ENCODE assay signal across 8 mouse cellular contexts in the genomic region with DNA sequence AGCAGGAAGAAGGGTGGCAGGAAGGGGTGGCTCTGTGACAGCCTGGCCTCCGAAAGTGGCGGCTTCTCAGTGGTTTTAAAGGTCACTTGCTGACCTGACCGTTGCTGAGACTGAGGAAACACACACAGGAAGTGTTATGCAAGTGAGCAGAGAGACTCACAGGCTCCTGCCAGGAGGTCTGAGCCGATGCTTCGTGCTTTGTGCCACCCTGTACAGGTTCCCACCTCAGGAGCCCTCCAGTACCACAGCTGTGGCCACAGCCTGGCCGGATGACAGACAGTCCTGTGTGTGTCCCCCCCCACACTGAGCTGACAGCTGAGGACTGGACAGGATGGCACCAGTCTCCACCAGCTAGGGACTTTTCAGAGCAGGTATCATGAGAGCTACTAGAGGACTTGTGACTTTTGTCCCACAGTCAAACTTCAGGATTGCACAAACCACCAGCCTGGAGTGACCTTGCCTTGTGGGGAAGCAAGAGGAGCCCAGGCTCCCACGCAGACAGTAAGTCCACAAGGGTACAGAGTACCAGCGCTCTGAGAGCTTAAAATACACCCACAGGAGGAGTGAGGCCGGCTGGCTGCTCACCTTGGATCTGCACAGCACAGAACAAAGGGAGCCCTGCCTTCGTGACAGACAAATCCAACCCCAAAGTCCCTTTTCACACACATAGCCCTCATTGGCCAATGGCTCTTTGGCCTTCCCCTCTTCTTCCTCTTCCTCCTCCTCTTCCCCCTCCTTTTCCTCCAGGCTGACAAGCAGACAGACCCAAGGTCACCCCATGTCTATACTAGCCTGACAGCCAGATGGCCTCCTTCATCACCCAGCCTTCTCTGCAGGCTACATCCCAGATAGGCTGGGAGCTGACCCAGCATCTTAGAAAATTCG.
DNase-seq lines count a peak whose midpoint lies in the region; ATAC-seq and TF ChIP-seq lines count a peak whose summit lies in the region.

No protein-coding gene starts in this region.

- TF ChIP-seq CTCF in kidney, postnatal 0 days (IDR thresholded peaks at IDR 0.05; ENCODE audit: low read depth) = no peak; the same call in 1 of the 2 replicates

- no peak overlapping the region for H3K9ac ChIP-seq in hindbrain, embryonic 12.5 days
- no peak overlapping the region for H3K9ac ChIP-seq in kidney, postnatal 0 days (ENCODE audit: low read depth, low read length)
- H3K9ac ChIP-seq in stomach, embryonic 15.5 days = no peak overlapping the region

- H3K4me1 ChIP-seq in hindbrain, embryonic 10.5 days (replicated peaks) = peaks cover 3% of the 10 kb centered on the region
- H3K4me1 ChIP-seq in hindbrain, embryonic 12.5 days = no peaks in the 10 kb centered on the region
- peaks cover 9% of the 10 kb centered on the region for H3K4me1 ChIP-seq in kidney, postnatal 0 days (replicated peaks; ENCODE audit: insufficient read depth, low read length)
- H3K4me1 ChIP-seq in stomach, embryonic 15.5 days = peaks cover 10% of the 10 kb centered on the region

- no peaks in the 10 kb centered on the region for H3K9me3 ChIP-seq in hindbrain, embryonic 10.5 days
- no peaks in the 10 kb centered on the region for H3K9me3 ChIP-seq in hindbrain, embryonic 12.5 days (replicated peaks)
- no peaks in the 10 kb centered on the region for H3K9me3 ChIP-seq in kidney, postnatal 0 days (replicated peaks; ENCODE audit: low read length)
- no peaks in the 10 kb centered on the region for H3K9me3 ChIP-seq in stomach, embryonic 15.5 days

- H3K27me3 ChIP-seq in hindbrain, embryonic 10.5 days (ENCODE audit: insufficient read depth, poor library complexity, severe bottlenecking) = no peaks in the 10 kb centered on the region
- no peaks in the 10 kb centered on the region for H3K27me3 ChIP-seq in hindbrain, embryonic 12.5 days
- no peaks in the 10 kb centered on the region for H3K27me3 ChIP-seq in kidney, postnatal 0 days (ENCODE audit: insufficient read depth, low read length)
- no peaks in the 10 kb centered on the region for H3K27me3 ChIP-seq in stomach, embryonic 15.5 days (replicated peaks)

- 61% methylated on average over 11 of the region's 11 CpGs for WGBS in hindbrain, embryonic 10.5 days
- 64% methylated on average over 11 of the region's 11 CpGs for WGBS in hindbrain, embryonic 12.5 days
- 34% methylated on average over 11 of the region's 11 CpGs for WGBS in kidney, postnatal 0 days
- WGBS in stomach, embryonic 15.5 days = 48% methylated on average over 11 of the region's 11 CpGs

- no peaks in the 10 kb centered on the region for H3K36me3 ChIP-seq in hindbrain, embryonic 10.5 days
- H3K36me3 ChIP-seq in hindbrain, embryonic 12.5 days = no peaks in the 10 kb centered on the region
- H3K36me3 ChIP-seq in kidney, postnatal 0 days (ENCODE audit: insufficient read depth, low read length) = no peaks in the 10 kb centered on the region
- H3K36me3 ChIP-seq in stomach, embryonic 15.5 days = no peaks in the 10 kb centered on the region

- peak; percentile 12 for DNase-seq in hindbrain, embryonic 10.5 days (ENCODE audit: low spot score)
- DNase-seq in adrenal gland, adult 8-10 months = peak; percentile 62
- peak; percentile 56 to 68 for DNase-seq in heart, adult 9 months (ENCODE audit: low spot score in 2 of 2)
- DNase-seq in kidney, postnatal 0 days (ENCODE audit: low spot score) = peak; percentile 54
- peak; percentile 54 for DNase-seq in lung, postnatal 14 days
- DNase-seq in urinary bladder, adult 2 months (ENCODE audit: low spot score) = no peak

- H3K4me2 ChIP-seq in hindbrain, embryonic 12.5 days (replicated peaks) = no peak overlapping the region
- no peak overlapping the region for H3K4me2 ChIP-seq in kidney, postnatal 0 days (ENCODE audit: low read length)
- no peak overlapping the region for H3K4me2 ChIP-seq in stomach, embryonic 15.5 days

- no peak for ATAC-seq in hindbrain, embryonic 12.5 days (ENCODE audit: low FRiP score)
- ATAC-seq in kidney, postnatal 0 days (replicated peaks; ENCODE audit: low FRiP score, low read depth) = peak; percentile 81
- peak; percentile 70 for ATAC-seq in stomach, embryonic 15.5 days (ENCODE audit: insufficient read depth, low FRiP score, low read depth)

- H3K27ac ChIP-seq in hindbrain, embryonic 10.5 days = peak overlapping the region; percentile 6; the same call in 1 of the 2 replicates
- H3K27ac ChIP-seq in hindbrain, embryonic 12.5 days = no peak overlapping the region
- H3K27ac ChIP-seq in kidney, postnatal 0 days = peak overlapping the region; percentile 66; the same call in 1 of the 2 replicates
- H3K27ac ChIP-seq in stomach, embryonic 15.5 days = peak overlapping the region; percentile 46

- no peak overlapping the region for H3K4me3 ChIP-seq in hindbrain, embryonic 10.5 days
- H3K4me3 ChIP-seq in hindbrain, embryonic 12.5 days = no peak overlapping the region
- no peak overlapping the region for H3K4me3 ChIP-seq in kidney, postnatal 0 days (replicated peaks; ENCODE audit: low read depth, low read length)
- no peak overlapping the region for H3K4me3 ChIP-seq in stomach, embryonic 15.5 days (replicated peaks)
